Mouse (Mus musculus) heart, postnatal 25 days (tissue): ENCODE measurements around the gene Olfr938. TPM values are rescaled to one million over a fixed set of nuclear protein-coding genes. Genes with fewer than 3 reads are reported as not detected.

Source experiments
- DNase-seq: peaks from one replicate; pipeline ENCODE4 v3.0.0; 2022; ENCODE audit warnings: low spot score
- intact Hi-C: fragments of 180-260 bp; cut with DNase I; formaldehyde crosslinking; loops from one replicate; pipeline ENCODE4 v1.15.1; 2025
- microRNA-seq: library from miRNA; unstranded; fragments of <30 nt; microRNA quantifications from one replicate; pipeline ENCODE4 v1.2.0, GENCODE M21; 2022
- total RNA-seq, 2 experiments: library from RNA; stranded (reverse); gene quantifications; 2 replicates each; pipeline ENCODE4 v1.2.3; 2021

Olfr938 gene
- total RNA-seq: not detected

DNA sequence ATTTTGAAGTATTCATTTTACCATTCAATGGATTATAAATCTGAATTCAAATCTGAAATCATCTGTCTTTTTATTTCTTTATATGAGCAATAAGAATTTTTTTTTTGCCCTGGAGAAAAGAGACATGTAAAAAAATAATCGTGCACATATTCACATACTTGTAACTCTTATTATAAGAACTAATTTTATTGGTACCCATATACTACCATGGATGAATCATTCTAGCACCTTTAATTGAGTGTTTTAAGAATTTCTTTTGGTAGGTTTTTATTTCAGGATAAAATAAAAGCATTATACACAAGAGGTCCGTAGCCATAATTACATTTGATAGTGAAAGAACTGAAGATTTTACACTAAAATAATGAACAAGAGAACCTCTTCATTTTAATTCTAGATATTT is at the start of gene Olfr938:
Gene Olfr938 (minus strand): TSS at position 101 of the 400 bp plus-strand sequence.
- no peak for DNase-seq
- intact Hi-C loops: no loop called here

DNA sequence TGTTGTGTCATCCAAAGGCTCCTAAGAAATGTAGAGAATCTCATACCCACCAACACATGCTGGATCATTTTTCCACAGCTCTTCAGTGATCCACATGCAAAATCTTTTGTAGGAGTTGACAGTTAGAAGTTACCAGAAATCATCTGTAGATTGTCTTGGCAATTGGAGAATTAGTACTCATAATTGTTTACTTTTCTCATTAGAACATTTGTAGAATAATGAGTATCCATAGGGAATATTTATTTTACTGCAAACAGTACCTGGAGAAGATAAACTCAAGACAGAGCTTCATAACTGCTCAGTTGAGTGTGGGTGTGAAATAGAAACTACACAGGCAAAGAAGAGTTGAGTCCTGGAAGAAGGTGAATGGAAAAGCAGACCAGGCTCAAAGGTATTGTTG is 49.1 kb upstream of the Olfr938 start, which contains the start of gene Olfr27:
Gene Olfr27 (plus strand): TSS at position 301 of the 400 bp plus-strand sequence.
- intact Hi-C loops: loop anchor here (5.0 kb wide), 1 partner anchor 74 kb away; the partner anchor contains the start of gene Olfr944
- DNase-seq: no peak

DNA sequence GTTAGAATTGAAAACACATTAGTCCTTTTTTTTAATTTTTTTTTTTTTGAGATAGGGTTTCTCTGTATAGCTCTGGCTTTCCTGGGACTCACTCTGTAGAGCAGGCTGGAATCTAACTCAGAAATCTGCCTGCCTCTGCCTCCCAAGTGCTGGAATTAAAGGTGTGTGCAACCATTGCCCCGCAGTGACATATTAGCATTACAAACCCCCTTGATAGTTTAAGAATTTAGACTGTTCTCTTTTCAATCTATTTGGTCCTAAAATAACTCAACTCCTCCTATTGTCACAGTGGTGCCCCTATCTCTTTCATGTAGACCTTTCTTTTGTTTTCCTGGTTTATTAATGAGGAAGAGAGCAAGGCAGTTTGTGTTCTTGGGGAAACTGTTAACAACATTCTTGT is 48.6 kb upstream of the Olfr938 start:
- DNase-seq: no peak
- intact Hi-C loops: loop anchor here (5.0 kb wide), 1 partner anchor 75 kb away; the partner anchor contains the start of gene Olfr944

DNA sequence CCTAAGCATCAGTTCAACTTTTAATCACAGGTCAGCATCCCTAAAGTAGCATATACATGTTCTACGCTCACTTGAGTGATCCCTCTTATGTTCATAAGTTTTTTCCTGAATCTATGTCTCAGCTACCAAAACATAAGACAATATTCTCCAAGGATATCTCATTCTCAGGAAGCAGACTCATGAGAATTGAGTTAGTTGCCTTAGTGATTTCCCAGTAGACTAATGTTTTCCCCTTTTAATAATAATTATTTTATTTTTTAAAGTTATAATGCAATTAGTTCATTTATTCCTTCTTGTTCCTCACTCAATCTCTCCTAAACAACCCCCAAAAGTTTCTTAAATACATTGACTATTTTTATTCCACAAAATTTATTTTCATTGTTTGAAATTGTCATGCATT is 13.8 kb downstream of the Olfr938 start, which contains the start of gene Olfr937:
Gene Olfr937 (minus strand): TSS at position 101 of the 400 bp plus-strand sequence.
- no peak for DNase-seq
- intact Hi-C loops: no loop called here

Small RNA genes lying within 50 kb of the gene (microRNA-seq; reads per million reads assigned to microRNA genes)
- not detected for gene Gm25032
- not detected for gene Gm25529

Other genes starting within 250 kb of the Olfr938 start
- not detected for gene Olfr924, start 234.4 kb downstream of the Olfr938 start, total RNA-seq
- gene Olfr26, start 223.8 kb downstream of the Olfr938 start, total RNA-seq: not detected
- gene Olfr926, start 201.8 kb downstream of the Olfr938 start, total RNA-seq: not detected
- gene Olfr930, start 149.1 kb downstream of the Olfr938 start, total RNA-seq: not detected
- gene Olfr933, start 106.6 kb downstream of the Olfr938 start, total RNA-seq: not detected
- not detected for gene Olfr934, start 90.6 kb downstream of the Olfr938 start, total RNA-seq
- gene Olfr935, start 79.2 kb downstream of the Olfr938 start, total RNA-seq: not detected
- not detected for gene Olfr146, start 55.5 kb downstream of the Olfr938 start, total RNA-seq
- gene Olfr937, start 13.9 kb downstream of the Olfr938 start, total RNA-seq: not detected
- gene Olfr27, start 49.2 kb upstream of the Olfr938 start, total RNA-seq: not detected
- not detected for gene Olfr943, start 87.4 kb upstream of the Olfr938 start, total RNA-seq
- gene Olfr944, start 123.0 kb upstream of the Olfr938 start, total RNA-seq: not detected
- gene Olfr1537, start 171.1 kb upstream of the Olfr938 start, total RNA-seq: not detected
- gene Olfr945, start 197.9 kb upstream of the Olfr938 start, total RNA-seq: not detected
- not detected for gene Olfr948, start 247.2 kb upstream of the Olfr938 start, total RNA-seq